Mouse (Mus musculus) thymus, postnatal 4 days (tissue): Measurements from ENCODE around the gene Ly6g6f.

Experiments used
- DNase-seq: peaks from one replicate; pipeline ENCODE4 v3.0.0; 2021

The Ly6g6f gene

DNA sequence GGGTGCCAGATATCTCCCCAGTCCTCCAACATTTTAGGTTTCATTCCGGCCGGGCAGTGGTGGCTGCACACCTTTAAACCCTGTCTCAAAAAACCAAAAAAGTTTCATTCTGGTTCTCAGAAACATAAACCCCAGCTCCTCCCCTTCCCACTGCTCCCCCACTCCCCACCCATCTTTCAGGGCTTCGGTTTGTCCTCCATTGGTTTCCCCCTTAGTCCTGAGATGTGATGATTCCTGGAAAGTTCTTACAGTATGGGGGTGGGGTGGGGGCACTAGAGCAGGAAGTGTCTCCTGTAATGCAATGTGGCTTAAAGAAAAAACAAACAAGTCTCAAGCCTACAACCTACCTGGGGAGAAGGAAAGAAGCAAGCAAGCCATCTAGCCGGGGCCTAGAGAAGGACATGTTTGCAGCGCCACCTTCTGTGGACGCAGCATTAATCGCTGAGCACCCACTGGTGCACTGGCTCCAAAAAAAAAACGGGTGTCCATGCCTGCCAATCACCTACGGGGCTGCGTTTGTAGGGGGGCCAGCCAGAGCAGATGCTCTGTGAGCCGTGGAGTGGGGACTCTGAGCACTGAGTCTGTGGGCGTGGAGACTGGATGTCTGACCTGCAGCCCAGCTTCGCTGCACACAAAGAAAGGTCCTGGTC, 20.5 kb upstream of the Ly6g6f start:
- peak; percentile 68 for DNase-seq

DNA sequence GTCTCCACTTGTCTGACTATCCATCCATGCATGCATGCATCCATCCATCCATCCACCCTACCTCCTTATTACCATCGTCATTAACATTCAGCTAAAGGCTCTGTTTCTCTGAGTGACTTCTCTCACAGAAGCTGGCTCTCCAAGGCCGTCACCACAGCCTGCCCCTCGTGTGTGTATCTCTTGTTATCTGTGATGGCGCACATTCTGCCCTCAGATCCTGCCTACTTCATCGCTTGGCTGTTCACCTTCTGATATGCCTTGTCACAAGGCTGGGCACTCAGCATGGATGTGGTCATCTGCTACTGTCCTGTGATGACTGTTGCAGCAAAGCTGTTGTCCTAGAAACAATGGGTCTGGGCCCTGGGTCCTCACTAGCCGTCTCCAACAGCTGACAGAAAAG, 19.3 kb upstream of the Ly6g6f start:
- no peak for DNase-seq

DNA sequence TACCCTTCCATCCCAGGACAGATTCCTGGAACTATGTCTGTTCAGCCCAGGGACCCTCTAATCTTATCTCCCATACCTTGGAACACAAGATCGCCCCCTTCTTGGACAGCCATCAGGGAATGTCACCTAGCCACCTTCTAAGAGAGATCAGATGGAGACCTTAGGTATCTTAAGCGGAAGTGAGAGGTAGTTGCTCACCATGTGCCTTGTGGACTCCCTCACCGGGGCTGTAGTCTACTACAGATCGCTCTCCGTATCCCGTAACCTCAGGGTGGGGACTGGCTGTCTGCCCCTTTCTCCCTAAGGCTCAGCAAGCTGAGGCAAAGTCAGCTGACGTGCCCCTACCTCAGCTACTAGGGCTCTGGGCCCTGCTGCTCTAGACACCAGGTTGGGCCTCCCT, 18.7 kb upstream of the Ly6g6f start:
- no peak for DNase-seq

DNA sequence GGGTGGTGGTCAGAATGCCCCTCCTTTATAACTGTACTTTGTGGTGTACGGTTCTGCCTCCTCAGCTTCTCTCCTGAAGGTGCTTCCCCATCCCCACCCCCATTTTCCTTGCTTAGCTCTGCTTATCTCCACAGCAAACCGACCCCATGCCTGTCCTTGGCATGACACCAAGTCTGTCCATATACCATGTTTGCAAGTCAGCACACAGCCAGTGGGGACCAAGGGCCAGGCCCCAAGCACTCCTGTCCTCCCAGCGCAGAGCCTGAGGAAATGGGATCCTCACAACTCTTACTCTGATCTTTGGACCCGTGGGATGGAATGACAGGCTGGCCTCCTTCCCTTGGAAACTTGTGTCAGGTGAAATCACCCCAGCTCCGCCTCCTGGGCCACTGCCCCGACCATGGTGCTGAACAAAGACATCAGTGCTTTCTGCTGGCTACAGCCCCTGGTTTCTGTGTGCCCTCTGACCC, 17.8 kb upstream of the Ly6g6f start:
- no peak for DNase-seq

DNA sequence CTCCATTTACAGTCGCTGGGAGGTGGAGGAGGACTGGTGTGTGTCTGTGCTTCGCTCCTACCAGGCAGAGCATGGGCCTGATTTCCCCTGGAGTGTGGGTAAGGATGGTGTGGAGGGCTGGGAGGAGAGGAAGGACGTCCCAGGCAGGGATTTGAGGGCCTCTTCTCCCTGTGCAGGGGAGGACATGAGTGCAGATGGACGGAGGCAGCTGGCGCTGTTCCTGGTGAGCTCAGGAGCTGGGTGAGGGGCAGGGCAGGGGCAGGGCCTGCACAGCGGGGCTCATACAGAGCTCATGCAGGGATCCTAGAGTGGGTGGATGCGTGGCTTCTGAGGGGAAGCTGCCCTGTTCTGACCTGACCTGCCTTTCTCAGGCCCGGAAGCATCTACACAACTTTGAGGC, 16.9 kb upstream of the Ly6g6f start:
- DNase-seq: no peak

DNA sequence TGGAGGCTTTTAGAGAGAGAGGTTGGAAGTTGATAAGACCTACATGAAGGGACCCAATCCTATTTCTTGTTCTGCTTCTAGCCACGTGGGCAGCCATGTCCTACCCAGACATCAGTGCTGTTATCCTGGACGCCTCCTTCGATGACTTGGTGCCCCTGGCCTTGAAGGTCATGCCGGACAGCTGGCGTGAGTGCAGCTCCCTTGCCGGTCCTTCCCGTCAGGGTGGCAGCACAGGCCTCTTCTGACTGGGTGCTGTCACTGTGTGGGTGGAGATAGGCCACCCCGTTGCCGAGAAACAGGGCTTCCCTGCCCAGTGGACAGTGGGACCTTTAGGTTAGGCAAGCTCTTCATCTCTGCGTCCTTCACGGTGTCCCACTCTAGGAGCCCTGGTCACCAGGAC, 15.8 kb upstream of the Ly6g6f start:
- no peak for DNase-seq

DNA sequence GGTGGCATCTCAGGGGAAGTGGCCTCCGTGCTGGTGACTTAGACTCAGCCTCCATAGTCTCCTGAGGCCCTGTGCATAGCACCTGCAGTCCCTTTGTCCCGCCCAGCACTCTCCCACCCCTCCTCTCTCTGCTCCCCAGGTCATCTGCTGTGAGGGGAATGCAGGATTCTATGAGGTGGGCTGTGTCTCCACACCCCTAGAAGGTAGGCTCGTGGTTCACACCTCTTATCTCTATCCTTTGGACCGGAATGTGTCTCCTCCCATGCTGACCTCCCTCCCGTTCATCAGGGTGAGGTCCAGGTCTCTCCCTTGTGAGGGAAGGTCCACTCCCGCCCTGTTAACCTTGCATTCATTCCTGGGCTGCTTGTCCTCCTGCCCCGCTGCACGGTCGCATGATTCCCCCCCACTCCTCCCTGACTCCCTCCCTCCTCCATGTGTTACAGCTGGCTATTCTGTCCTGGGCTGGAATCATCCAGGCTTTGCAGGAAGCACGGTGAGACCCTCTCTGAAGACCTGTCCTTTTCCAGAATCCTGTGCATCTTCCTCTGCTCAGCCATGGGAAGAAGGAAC, 14.9 kb upstream of the Ly6g6f start:
- no peak for DNase-seq

DNA sequence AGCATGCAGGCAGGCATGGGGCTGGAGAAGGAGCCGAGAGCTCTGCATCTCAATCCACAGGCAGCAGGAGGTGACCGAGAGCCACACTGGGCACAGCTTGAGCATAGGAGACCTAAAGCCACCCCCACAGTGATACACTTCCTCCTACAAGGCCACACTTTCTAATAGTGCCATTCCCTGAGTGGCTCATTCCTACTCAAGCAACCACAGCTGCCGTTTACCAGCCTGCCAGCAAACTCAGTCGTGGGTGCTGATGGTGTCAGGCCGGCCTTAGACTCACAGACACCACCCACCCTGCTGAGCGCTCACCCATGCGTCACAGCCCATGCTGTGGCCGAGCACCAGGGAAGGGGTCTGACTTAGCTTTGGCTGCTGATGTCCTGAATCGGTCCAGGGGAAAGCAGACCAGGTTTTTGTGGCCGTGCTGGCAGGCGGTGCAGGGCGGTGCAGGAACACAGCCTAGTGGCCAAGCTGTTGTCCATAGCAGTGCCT, 11.8 kb upstream of the Ly6g6f start:
- peak; percentile 64 for DNase-seq

DNA sequence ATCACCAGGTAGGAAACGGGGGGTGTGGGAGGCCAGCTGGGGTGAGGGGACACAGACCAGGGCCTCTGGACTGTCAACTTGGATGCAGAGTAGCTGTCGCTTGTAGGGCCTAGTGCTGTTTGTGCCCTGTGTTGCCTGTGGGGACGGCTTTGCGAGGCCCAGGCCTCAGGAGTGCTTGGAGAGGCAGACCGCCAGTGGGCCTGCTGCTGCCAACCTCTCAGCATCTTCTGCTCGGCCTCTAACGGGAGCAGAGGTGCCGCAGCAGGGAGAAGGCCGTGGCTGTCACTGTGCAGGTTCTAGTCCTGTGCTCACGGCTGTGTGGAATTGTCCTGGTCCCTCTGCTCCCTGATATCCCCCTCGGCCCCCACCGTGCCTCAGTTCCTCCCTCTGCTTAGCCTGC, 11.2 kb upstream of the Ly6g6f start:
- DNase-seq: no peak

DNA sequence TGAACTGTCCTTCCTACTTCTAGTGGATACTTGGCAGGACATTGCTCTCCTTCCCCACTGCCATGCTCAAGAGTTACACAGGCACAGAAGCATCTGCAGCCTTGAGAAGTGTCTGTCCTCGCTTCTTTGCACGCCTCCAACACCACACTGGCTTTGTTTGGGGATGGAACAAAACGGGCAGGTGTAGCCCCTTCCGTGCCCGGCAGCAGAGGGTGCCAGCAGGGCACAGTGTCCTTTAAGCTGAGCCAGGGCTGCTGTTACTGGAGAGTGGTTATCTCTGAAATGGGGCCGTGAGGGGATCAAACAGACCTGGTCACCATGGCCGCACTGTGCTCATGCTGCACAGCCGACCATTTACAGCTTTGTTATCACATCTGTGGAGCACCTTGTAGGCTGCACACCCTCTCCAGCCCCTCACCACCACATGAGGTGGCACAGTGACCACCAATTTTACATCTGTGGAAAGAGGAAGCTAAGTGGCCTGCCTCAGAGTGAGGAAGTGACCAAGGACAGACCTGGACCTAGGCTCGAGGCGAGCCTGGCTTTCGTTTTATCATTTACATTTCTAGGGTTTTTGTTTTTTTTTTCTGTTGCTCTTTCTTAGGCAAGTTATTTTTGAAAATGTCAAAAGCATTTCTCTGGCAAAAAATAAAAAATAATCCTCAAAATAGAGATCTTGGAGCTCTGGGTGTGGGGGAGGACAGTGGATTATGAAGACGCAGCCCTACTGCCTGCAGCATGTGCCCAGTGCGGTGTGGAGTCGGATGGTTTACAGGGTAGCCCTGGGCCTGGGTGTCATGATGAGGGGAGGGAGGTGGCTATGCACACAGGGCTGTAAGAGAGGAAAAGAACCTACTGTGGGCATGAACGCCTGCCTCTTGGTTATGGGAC, 9.3 kb upstream of the Ly6g6f start:
- DNase-seq: no peak

DNA sequence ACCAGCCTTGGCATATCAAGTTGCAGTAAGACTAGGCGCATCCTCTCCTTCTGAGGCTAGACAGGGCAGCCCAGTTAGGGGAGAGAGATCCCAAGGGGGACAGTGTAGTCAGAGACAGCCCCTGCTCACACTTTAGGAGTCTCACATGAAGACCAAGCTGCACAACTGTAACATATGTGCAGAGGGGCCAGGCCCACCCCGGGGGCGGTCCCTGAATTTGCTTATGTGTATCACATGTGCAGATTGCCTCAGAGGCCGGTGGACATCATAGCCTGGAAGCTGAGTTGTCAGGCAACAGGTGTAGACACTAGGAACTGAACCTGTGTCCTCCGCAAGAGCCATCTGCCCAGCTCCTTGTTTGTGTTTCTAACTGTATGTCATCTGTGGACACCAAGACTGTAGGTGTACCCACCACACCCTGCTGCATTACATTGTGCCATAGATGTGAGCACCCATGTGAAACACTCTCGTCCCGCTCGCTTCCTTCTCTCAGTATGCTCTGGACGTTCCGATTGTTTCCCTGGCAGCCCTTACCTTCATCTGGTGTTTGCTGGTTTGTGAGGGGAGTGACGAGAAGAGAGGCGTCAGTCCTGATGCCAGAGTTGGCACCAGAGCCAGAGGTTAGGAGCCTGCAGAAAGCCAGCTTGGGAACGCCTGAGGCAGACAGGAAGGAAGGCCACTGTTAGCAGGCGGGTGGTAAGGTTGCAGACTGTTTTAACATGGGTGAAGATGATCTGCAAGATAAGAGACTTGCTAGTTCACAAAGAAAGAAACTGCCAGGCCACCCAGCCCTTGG, 7.2 kb upstream of the Ly6g6f start:
- DNase-seq: no peak

DNA sequence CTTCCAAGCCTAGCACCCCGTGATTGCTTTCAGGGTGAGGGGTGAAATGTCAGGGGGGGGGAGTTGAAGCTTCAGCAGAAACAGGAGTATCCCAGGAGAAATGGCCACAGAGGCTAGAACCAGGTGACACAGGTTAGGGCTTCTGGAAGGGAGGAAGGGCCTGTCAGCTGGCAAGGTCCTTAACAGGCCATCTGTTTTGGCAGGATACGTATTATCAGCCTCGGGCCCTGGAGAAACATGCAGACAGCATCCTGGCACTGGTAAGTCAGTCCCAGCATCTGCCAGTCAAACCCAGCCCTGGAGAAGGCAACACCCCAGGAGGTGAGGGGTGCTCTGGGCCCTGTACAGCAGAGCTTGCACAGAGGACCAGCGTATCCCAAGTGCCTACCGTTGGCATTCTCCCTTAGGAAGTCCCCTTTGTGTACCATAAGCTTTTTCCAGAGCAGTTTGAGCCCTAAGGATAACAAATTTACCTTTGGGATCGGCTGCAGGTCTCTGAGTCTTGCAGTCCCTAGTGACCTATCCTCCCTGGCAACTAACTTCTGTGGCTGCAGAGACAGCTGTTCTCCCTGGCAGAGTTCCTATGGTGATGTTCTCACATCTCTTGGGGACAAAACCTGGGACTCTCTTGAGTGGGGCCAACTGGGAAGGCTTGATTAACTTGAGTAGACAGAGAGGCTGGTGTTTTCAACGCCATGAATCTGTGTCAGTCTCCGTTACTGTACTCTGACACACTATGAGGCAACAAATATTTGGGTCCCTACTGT, 4.9 kb upstream of the Ly6g6f start:
- DNase-seq: no peak

DNA sequence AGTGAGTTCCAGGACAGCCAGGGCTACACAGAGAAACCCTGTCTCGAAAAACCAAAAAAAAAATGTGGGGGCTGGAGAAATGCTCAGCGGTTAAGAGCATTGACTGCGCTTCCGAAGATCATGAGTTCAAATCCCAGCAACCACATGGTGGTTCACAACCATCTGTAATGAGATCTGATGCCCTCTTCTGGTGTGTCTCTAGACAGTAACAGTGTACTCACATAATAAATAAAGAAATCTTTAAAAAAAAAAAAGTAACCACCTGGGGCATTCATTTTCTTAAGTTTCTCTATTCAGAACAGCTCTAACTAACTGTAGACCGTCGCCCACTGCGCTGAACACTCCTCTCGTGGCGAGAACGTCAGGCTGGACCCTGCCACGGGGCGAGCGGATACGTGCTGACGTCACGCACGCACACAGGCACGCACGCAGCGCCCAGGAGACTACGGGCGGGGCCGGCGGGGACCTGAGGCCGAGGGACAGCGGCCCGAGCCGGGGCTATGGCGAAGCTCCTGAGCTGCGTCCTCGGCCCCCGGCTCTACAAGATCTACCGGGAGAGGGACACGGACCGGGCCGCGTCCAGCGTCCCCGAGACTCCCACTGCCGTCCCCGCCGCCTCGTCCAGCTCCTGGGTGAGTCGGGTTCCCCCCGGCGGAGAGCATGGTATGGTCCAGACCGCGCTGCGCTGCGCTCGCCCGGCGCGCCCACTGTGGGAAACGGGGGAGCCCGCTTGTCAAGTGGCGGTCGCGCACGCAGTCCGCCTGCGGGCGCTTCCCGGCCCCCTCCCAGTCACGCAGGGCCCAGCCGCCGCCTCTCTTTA, 3.6 kb upstream of the Ly6g6f start, which contains the start of gene Abhd16a:
Abhd16a (plus strand) TSS at position 439 of the 820 bp plus-strand sequence.
- DNase-seq: peak; percentile 95

DNA sequence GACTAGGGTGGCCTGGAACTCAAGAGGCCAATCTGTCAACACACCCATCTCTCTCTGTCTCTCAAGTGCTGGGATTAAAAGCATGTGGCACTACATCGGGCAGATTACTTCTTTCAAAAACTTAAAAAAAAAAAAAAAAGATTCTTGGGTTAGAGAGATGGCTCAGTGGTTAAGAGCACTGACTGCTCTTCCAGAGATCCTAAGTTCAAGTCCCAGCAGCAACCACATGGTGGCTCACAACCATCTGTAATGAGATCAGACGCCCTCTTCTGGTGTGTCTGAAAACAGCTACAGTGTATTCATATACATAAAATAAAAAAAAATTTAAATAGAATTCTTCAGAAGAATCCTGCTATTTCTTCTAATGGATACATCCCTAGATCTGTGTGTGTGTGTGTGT, 2.7 kb upstream of the Ly6g6f start:
- DNase-seq: peak; percentile 49

DNA sequence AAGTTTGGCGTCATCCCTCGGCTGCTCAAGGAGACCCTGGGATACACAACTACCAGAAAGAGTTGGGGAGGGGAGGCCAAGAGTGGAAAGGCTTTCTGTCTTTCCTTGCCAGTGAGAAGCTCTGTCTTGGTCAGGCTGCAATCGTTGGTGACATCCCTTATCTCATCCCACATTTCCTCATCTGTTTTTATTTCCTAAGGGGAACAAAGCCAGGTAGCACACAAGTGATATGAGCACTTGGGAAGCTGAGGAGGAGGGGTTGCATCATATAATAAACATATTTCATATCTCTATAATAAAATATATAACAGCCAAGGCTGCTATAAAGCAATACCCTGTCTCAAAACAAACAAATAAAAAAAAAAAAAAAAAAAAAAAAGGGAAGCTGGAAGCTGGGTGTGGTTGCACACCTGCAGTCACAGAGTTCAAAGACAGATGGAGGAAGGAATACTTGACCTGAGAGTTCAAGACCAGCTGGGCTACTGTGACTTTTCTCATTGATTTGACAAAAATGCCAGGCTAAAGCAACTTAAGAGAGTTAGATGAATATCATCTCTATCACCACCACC, 1.4 kb downstream of the Ly6g6f start:
- no peak for DNase-seq

DNA sequence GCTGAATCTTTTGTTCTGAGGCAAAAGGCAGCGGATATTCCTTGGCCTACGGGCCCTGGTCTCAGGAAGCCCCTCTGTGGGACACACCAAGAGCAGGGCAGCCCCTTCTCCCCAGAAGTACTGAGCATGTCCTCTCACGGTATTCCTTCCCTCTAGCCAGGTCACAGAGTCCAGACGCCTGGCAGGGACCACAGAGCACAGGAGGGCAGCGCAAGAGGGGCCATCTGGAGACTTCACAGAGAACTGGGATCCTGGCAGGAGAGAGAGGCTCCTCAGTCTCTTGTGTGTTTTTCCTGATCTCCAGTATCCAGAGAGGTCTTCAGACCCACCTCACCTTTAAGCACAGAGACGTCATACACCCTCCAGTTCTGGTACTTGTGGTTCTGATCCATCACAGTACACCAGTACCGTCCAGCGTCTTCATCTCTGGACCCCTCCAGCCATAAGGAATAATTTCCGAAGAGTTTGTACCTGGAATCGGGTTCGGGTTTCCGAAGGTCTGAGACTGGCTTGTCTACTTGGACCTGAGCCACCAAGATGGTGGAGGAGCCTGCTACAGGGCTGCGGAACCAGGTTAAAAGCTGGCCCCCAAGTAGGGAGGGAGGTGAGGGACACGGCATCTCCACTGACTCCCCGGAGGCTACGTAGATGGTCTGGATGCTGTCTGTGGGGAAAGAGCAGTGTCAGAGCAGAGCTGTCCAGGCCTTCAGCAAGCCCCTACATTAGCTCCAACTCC, 2.4 kb downstream of the Ly6g6f start:
- DNase-seq: no peak

DNA sequence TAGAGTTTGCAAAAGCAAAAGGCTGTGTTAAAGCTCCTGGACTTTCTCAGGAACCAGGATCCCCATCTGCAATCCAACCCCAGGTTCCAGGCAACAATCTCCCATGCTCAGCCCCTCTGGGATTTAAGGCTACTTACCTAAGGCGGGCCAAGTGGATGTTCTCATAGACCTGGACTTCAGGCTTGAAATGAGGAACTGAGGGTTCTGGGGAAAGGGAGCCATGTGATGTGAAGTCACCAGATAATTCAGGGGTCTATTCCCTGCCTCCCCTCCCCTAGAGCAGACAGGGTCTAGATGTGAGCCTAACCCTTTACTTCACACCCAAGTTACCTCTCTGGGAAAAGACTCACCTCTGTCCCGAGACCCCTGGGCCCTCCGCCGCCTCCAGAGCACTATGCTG, 4.7 kb downstream of the Ly6g6f start:
- no peak for DNase-seq

DNA sequence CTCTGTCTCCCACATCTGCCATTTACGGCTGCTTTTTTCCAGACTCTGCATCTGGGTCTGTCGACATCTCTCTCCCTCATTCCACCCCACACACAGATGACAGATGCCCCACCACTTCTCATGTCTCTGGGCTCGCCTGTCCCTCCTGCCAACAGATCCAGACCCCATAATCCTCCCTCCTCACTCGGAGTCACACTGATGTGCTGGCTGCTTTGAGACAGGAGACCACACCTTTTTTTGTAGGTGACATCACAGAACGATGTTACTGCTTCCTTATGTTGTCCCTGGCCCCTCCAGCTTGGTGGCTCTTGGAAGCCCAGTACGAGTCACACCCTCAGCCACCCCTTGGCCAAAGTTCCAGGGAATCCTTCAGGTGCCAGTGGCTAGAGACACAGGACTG, 5.2 kb downstream of the Ly6g6f start:
- DNase-seq: no peak

DNA sequence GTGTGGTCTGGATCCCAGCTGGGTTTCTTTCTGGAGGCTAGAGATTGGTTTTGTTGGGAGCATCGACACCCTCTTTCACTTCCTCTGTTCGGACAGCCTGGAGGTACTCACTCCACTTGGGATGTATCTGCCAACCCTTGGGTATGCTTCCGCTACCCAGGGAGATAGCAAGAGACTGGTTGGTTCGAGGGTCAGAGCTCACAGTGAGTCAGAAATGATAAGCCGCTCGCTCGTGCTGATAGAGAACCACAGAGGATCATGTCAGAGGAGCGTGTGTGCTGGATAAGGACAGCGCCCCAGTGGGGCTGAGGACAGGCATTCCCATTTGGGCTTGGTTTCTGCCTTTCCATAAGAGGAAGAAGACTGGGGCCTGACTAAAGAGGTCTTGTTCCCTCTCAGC, 5.6 kb downstream of the Ly6g6f start:
- DNase-seq: no peak

DNA sequence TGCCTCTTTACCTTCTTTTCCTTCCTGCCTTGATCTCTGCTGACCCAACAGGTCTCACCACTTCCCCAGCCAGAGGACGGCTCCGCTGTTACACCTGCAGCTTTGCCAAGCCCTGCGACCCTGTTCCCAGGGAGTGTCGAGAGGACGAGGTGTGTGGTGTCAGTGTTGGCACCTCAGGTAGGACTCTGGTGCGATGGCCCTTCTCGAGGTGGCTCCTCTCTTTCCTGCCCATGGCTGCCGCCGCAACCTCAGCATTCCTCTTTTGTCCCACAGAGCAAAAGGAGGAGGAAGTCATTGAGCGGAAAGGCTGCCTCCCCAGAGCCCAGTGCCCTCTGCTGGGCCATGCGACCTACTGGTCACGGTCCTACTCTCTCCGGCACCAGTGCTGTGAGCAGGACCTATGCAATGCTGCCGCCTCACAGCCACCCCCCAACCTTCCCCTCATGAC, 7.6 kb downstream of the Ly6g6f start, which contains the start of gene Ly6g6d:
Ly6g6d (minus strand) TSS at position 280 of the 448 bp plus-strand sequence.
- DNase-seq: no peak
